Mouse (Mus musculus) heart, embryonic 12.5 days (tissue): ENCODE data around the gene Hdhd5. TPM values are rescaled to one million over a fixed set of nuclear protein-coding genes. Genes with fewer than 3 reads are reported as not detected.

Experiments used
- polyA plus RNA-seq: library from polyadenylated mRNA; unstranded; fragments of >200 nt; fragmentation: Nextera tagmentation; extraction: Ambion mirVana; gene quantifications from 2 replicates; pipeline ENCODE4 v1.2.1, GENCODE M21; 2016

Gene Hdhd5
- polyA plus RNA-seq, 1 experiment from 2014 or later = 16.0 TPM

Other genes starting within 250 kb of the Hdhd5 start
- gene D330020A13Rik, start 237.0 kb downstream of the Hdhd5 start, polyA plus RNA-seq = 0.18 and 0.27 TPM in 2 replicates
- gene B4galnt3, start 236.8 kb downstream of the Hdhd5 start, polyA plus RNA-seq = 0.53 and 0.59 TPM in 2 replicates
- gene Kdm5a, start 167.2 kb downstream of the Hdhd5 start, polyA plus RNA-seq = 37.7 and 41.7 TPM in 2 replicates
- 20.8 and 22.7 TPM in 2 replicates for gene Ccdc77, start 166.9 kb downstream of the Hdhd5 start, polyA plus RNA-seq
- 5.9 and 7.3 TPM in 2 replicates for gene Il17ra, start 68.1 kb downstream of the Hdhd5 start, polyA plus RNA-seq
- 0.10 and 0.15 TPM in 2 replicates for gene Tmem121b, start 37.5 kb downstream of the Hdhd5 start, polyA plus RNA-seq
- gene Cecr2, start 135.1 kb upstream of the Hdhd5 start, polyA plus RNA-seq = 1.4 and 1.9 TPM in 2 replicates
- 0.28 TPM in 1 of 2 replicates, not detected in the other for gene Slc25a18, start 242.3 kb upstream of the Hdhd5 start, polyA plus RNA-seq